Mouse (Mus musculus): Measurements from ENCODE around the gene Pacsin1. TPM values are rescaled to one million over a fixed set of nuclear protein-coding genes. Genes with fewer than 3 reads are reported as not detected.
A peak's percentile ranks its signal among the peaks of the same experiment; 100 is the strongest.

Pacsin1 gene
- polyA plus RNA-seq, 1 experiment from 2014 or later: 1.4 TPM

DNA sequence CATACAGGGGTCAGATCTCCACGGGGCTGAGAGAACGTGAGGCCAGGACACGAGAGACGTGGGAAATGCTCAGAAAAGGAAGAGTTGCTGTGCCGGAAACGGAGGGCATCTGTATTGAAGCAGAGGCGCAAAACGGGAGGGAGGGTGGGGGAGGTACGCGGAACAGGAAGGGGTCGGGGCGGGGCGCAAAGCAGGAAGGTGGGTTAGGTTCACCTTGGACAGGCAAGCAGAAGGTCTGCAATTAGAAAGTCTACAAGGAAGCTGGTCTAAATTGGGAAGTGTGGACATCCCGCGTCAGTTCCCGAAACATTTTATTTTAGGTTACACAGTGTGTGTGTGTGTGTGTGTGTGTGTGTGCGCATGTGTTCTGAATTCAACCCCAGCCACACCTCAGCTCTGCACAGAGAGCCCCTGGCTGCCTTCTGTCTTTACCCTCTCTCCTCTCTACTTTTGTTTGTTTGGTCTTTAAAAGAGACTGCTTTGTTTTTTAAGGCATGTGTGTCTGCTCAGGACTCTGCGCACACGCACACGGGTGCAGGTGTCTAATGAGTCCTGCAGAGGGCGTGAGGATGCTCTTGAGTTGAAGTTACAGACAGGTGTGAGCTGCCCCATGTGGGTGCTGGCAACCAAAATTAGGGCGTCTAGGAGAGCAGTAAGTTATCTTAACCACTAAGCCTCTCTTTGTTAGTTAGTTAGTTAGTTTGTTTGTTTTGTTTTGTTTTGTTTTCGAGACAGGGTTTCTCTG is 3.1 kb upstream of the Pacsin1 start:
- Histone ChIP-seq H3K27me3 (replicated peaks) (peaks cover 38% of the 10 kb centered on the region), H3K9me3 (replicated peaks) (0 out of 2 replicates have a peak, but pooled peaks cover 7% of the 10 kb centered on the region), H3K4me2 (no peak overlapping the region), H3K4me1 (replicated peaks) (peaks cover 16% of the 10 kb centered on the region), H3K9ac (no peak overlapping the region), H3K36me3 (no peaks in the 10 kb centered on the region), H3K27ac (ENCODE audit: poor library complexity, severe bottlenecking) (no peak overlapping the region), H3K4me3 (no peak overlapping the region)
- no peak for ATAC-seq (ENCODE audit: insufficient number of reproducible peaks, low FRiP score)
- 80% methylated on average over 23 of the region's 23 CpGs for WGBS

DNA sequence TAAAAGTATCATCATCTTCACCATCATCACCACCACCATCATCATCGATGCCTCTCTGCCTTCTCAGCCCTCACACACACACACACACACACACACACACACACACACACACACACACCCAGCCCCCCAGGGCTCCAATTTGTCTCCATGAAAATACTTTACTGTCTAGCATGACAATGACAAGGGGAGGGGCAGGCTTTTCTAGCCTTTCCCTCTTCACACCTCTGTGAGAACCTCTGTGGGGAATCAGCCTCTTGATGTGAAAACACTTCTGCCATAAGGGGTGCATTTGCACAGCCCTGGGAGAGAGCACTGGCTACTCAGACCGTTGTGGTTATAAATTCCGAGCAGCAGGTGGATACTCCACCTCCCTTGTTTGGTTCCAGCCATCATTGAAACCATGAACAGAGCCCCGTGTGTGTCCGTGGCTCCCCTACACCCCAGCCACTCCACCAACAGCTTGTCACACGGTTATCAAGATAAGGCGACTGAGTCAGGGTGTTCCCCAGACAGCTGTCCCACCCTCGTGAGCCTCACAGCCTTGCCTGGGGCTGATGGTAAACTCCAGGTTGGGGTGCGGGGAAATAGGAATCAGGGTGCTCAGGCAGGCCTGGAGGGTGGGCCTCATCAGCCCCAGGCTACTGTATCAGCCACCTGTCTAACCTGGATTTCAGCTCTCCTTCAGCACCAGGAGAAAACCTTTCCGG is 1.9 kb upstream of the Pacsin1 start:
- peaks cover 43% of the 10 kb centered on the region for H3K27me3 ChIP-seq (replicated peaks)
- no peak overlapping the region for H3K27ac ChIP-seq (ENCODE audit: poor library complexity, severe bottlenecking)
- peaks cover 16% of the 10 kb centered on the region for H3K4me1 ChIP-seq (replicated peaks)
- no peak overlapping the region for H3K4me2 ChIP-seq
- H3K4me3 ChIP-seq: no peak overlapping the region
- no peak overlapping the region for H3K9ac ChIP-seq
- no peak for ATAC-seq (ENCODE audit: insufficient number of reproducible peaks, low FRiP score)
- H3K36me3 ChIP-seq: no peaks in the 10 kb centered on the region
- WGBS: 49% methylated on average over 10 of the region's 10 CpGs
- H3K9me3 ChIP-seq (replicated peaks): 0 out of 2 replicates have a peak, but pooled peaks cover 7% of the 10 kb centered on the region

GRCm38 (mm10) chr17:27656011-27656399 is 696 bp downstream of the Pacsin1 start:
- ATAC-seq (ENCODE audit: insufficient number of reproducible peaks, low FRiP score): no peak
- Histone ChIP-seq H3K36me3 (no peaks in the 10 kb centered on the region), H3K27ac (ENCODE audit: poor library complexity, severe bottlenecking) (no peak overlapping the region), H3K4me2 (peak overlapping the region; percentile 88), H3K4me3 (peak overlapping the region; percentile 56), H3K4me1 (replicated peaks) (peaks cover 16% of the 10 kb centered on the region), H3K27me3 (replicated peaks) (peaks cover 43% of the 10 kb centered on the region), H3K9me3 (replicated peaks) (peaks cover 13% of the 10 kb centered on the region), H3K9ac (peak overlapping the region; percentile 61)
- 2% methylated on average over 14 of the region's 14 CpGs for WGBS

- H3K27me3 ChIP-seq (replicated peaks): peaks cover 43% of the 10 kb centered on the region
- peaks cover 13% of the 10 kb centered on the region for H3K9me3 ChIP-seq (replicated peaks)
- H3K4me2 ChIP-seq: peak overlapping the region; percentile 88
- H3K27ac ChIP-seq (ENCODE audit: poor library complexity, severe bottlenecking): no peak overlapping the region
- peak overlapping the region; percentile 56 for H3K4me3 ChIP-seq
- H3K36me3 ChIP-seq: no peaks in the 10 kb centered on the region
- peaks cover 16% of the 10 kb centered on the region for H3K4me1 ChIP-seq (replicated peaks)
- no peak for ATAC-seq (ENCODE audit: insufficient number of reproducible peaks, low FRiP score)
- H3K9ac ChIP-seq: no peak overlapping the region
- WGBS: 6% methylated on average over 5 of the region's 5 CpGs
Measured at GRCm38 (mm10) chr17:27656414-27656813, 1.1 kb downstream of the Pacsin1 start.

DNA sequence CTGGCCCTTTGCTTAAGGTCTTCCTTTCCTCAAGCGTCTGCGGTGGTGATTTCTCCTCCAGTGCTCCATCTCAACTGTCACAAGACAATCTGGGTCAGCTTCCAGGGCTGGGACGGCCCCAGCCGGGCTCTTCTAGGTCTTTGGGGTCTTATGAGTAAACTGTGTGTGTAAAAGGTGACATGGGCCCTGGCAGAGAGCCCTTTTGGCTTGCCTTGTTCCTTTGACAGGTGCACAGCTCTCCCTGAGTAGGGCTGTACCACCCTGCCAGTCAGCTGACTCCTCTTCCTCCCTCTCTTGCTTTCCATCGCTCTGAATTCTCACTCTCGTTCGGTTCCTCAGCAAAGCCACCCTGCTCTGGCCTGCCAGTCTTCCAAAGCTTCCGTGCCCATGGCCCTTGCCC is 1.8 kb downstream of the Pacsin1 start:
- no peak overlapping the region for H3K9ac ChIP-seq
- H3K4me1 ChIP-seq (replicated peaks): peaks cover 16% of the 10 kb centered on the region
- H3K9me3 ChIP-seq (replicated peaks): peaks cover 13% of the 10 kb centered on the region
- 73% methylated on average over 8 of the region's 8 CpGs for WGBS
- no peaks in the 10 kb centered on the region for H3K36me3 ChIP-seq
- no peak overlapping the region for H3K4me3 ChIP-seq
- no peak overlapping the region for H3K27ac ChIP-seq (ENCODE audit: poor library complexity, severe bottlenecking)
- no peak for ATAC-seq (ENCODE audit: insufficient number of reproducible peaks, low FRiP score)
- H3K27me3 ChIP-seq (replicated peaks): peaks cover 43% of the 10 kb centered on the region
- no peak overlapping the region for H3K4me2 ChIP-seq

DNA sequence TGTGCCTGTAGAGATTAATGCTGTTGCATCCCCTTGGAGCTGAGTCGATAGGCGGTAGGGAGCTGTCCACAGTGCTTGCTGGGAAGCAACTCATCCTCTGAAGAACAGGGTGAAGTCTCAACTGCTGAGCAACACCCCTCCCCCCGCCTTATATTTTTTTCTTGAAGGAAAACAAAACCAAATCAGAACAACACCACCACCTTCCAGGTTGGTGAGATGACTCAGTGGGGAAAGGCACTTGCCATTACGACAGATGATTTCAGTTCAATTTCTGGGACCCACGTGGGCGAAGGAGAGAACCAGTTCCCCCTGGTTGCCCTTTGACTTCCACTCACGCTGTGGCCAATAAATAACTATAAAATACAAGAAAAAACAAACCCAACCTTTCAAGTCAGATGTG is 3.5 kb downstream of the Pacsin1 start:
- H3K4me3 ChIP-seq: no peak overlapping the region
- no peak overlapping the region for H3K27ac ChIP-seq (ENCODE audit: poor library complexity, severe bottlenecking)
- peaks cover 16% of the 10 kb centered on the region for H3K4me1 ChIP-seq (replicated peaks)
- H3K4me2 ChIP-seq: no peak overlapping the region
- peaks cover 40% of the 10 kb centered on the region for H3K27me3 ChIP-seq (replicated peaks)
- H3K9me3 ChIP-seq (replicated peaks): peaks cover 10% of the 10 kb centered on the region
- H3K36me3 ChIP-seq: no peaks in the 10 kb centered on the region
- WGBS: 61% methylated on average over 7 of the region's 7 CpGs
- H3K9ac ChIP-seq: no peak overlapping the region
- no peak for ATAC-seq (ENCODE audit: insufficient number of reproducible peaks, low FRiP score)

- no peaks in the 10 kb centered on the region for H3K9me3 ChIP-seq (replicated peaks)
- no peak overlapping the region for H3K4me3 ChIP-seq
- no peaks in the 10 kb centered on the region for H3K36me3 ChIP-seq
- H3K27me3 ChIP-seq (replicated peaks): no peaks in the 10 kb centered on the region
- ATAC-seq (ENCODE audit: insufficient number of reproducible peaks, low FRiP score): no peak
- no peak overlapping the region for H3K27ac ChIP-seq (ENCODE audit: poor library complexity, severe bottlenecking)
- H3K4me2 ChIP-seq: no peak overlapping the region
- no peak overlapping the region for H3K9ac ChIP-seq
- H3K4me1 ChIP-seq (replicated peaks): no peaks in the 10 kb centered on the region; the same call in 1 of the 2 replicates
- 77% methylated on average over 6 of the region's 6 CpGs for WGBS
Measured at GRCm38 (mm10) chr17:27671720-27672119, 16.4 kb downstream of the Pacsin1 start.

DNA sequence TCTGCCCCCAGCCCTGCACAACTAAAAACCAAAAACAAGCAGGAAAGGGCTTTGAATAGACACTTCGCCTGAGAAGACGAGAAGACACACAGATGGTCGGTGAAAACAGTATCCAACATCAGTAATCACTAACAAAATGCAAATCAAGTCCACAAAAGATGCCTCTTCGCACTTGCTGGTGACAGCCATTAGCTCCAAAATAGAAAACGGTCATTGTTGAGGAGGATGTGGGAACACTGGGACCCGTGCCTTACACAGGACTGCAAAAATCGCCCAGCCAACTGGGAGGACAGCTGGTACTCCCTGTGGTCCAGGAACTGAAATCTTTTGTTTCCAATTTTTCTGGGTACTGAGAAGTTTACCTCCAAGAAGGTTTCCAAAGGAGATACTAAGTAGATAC is 18.6 kb downstream of the Pacsin1 start:
- no peaks in the 10 kb centered on the region for H3K27me3 ChIP-seq (replicated peaks)
- ATAC-seq (ENCODE audit: insufficient number of reproducible peaks, low FRiP score): no peak
- WGBS: 85% methylated on average over 7 of the region's 7 CpGs

GRCm38 (mm10) chr17:27675453-27675852 is 20.1 kb downstream of the Pacsin1 start:
- no peaks in the 10 kb centered on the region for H3K36me3 ChIP-seq
- H3K9ac ChIP-seq: no peak overlapping the region
- 57% methylated on average over 9 of the region's 9 CpGs for WGBS
- H3K4me3 ChIP-seq: no peak overlapping the region
- no peaks in the 10 kb centered on the region for H3K27me3 ChIP-seq (replicated peaks)
- H3K4me2 ChIP-seq: no peak overlapping the region
- H3K4me1 ChIP-seq (replicated peaks): peaks cover 13% of the 10 kb centered on the region
- H3K27ac ChIP-seq (ENCODE audit: poor library complexity, severe bottlenecking): no peak overlapping the region
- no peaks in the 10 kb centered on the region for H3K9me3 ChIP-seq (replicated peaks)
- ATAC-seq (ENCODE audit: insufficient number of reproducible peaks, low FRiP score): no peak

More for the DNA sequence above, 18.6 kb downstream of the Pacsin1 start:
- H3K36me3 ChIP-seq: no peaks in the 10 kb centered on the region
- no peaks in the 10 kb centered on the region for H3K9me3 ChIP-seq (replicated peaks)
- H3K27ac ChIP-seq (ENCODE audit: poor library complexity, severe bottlenecking): no peak overlapping the region
- H3K4me2 ChIP-seq: no peak overlapping the region
- no peak overlapping the region for H3K4me3 ChIP-seq
- H3K4me1 ChIP-seq (replicated peaks): peaks cover under 1% of the 10 kb centered on the region; the same call in 1 of the 2 replicates
- no peak overlapping the region for H3K9ac ChIP-seq

DNA sequence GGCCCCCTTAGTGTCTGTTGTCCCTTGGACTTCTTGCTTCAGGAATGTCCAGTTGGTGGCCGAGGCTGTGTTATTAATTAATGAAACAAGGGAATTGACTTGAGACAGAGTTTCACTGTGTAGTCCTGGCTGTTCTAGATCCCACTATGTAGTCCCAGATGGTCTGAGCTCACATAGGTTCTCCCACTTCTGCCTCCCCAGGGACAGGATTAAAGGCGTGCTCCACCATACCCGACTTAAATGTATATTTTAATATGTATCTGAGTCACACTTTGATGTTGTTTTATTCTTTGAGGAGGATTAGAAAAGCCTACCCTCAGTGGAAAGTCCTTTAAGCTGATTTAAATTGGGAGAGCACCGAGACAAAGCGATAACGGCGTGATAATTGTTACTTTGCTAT is 21.0 kb downstream of the Pacsin1 start:
- Histone ChIP-seq H3K9ac (no peak overlapping the region), H3K4me1 (replicated peaks) (peaks cover 13% of the 10 kb centered on the region), H3K4me2 (no peak overlapping the region), H3K27ac (ENCODE audit: poor library complexity, severe bottlenecking) (no peak overlapping the region), H3K36me3 (no peaks in the 10 kb centered on the region), H3K27me3 (replicated peaks) (no peaks in the 10 kb centered on the region), H3K4me3 (no peak overlapping the region), H3K9me3 (replicated peaks) (no peaks in the 10 kb centered on the region; the same call in 1 of the 2 replicates)
- ATAC-seq (ENCODE audit: insufficient number of reproducible peaks, low FRiP score): no peak
- WGBS: 42% methylated on average over 7 of the region's 7 CpGs

DNA sequence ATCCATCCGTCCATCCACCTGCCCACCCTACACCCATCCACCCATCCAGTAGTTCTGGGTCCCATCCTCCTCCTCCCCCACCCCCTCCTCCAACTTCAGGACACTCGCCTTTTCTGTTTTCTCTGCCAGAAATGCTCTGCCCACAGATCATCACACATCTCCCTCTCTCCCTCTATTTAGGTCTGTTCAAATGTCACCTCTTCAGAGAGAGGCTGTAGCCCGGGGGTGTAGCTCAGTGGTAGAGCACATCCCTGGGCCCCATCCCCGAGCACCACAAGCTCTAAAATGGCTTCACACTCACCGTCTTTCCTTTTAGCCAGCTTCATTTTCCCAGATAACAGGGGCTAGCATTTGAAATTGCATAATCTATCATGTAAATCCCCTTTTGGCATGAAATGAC is 22.4 kb downstream of the Pacsin1 start:
- 76% methylated on average over 5 of the region's 5 CpGs for WGBS
- no peak overlapping the region for H3K4me2 ChIP-seq
- H3K4me1 ChIP-seq (replicated peaks): peaks cover 13% of the 10 kb centered on the region
- H3K4me3 ChIP-seq: no peak overlapping the region
- H3K27me3 ChIP-seq (replicated peaks): 0 out of 2 replicates have a peak, but pooled peaks cover 3% of the 10 kb centered on the region
- no peaks in the 10 kb centered on the region; the same call in 1 of the 2 replicates for H3K9me3 ChIP-seq (replicated peaks)
- H3K36me3 ChIP-seq: no peaks in the 10 kb centered on the region
- no peak for ATAC-seq (ENCODE audit: insufficient number of reproducible peaks, low FRiP score)
- H3K27ac ChIP-seq (ENCODE audit: poor library complexity, severe bottlenecking): no peak overlapping the region
- H3K9ac ChIP-seq: no peak overlapping the region

All from heart, embryonic 12.5 days (tissue).